Mouse (Mus musculus) cerebellum, adult 2 months (tissue): ENCODE results near the gene Hist1h2bh. TPM values are rescaled to one million over a fixed set of nuclear protein-coding genes. Genes with fewer than 3 reads are reported as not detected.

ENCODE experiments used
- DNase-seq, 2 experiments: peaks; one replicate each; pipeline ENCODE4 v3.0.0; 2021
- H3K27ac ChIP-seq: fragments of 200-500 bp; 2 replicates; pipeline ENCODE4 v1.5.1; 2012; ENCODE audit warnings: low read length, control low read depth, inconsistent platforms; ENCODE audit not compliant: insufficient read depth
- H3K27me3 ChIP-seq: fragments of 200-500 bp; 2 replicates; pipeline ENCODE4 v1.6.1; 2012; ENCODE audit warnings: inconsistent platforms, mild to moderate bottlenecking, low read length, moderate library complexity; ENCODE audit not compliant: control insufficient read depth, insufficient read depth
- H3K4me1 ChIP-seq: fragments of 200-500 bp; 2 replicates; pipeline ENCODE4 v1.6.1; 2011; ENCODE audit warnings: low read length; ENCODE audit not compliant: control insufficient read depth, insufficient read depth
- H3K4me3 ChIP-seq: fragments of 200-500 bp; replicated peaks from 2 replicates; pipeline ENCODE3; 2011; ENCODE audit warnings: mild to moderate bottlenecking, low read depth, low read length, control low read depth; ENCODE audit not compliant: insufficient read depth
- CTCF ChIP-seq: fragments of 200-500 bp; IDR thresholded peaks from 2 replicates; pipeline ENCODE4 v1.5.1; 2011; ENCODE audit warnings: low read depth, mild to moderate bottlenecking, control low read depth, low read length, moderate library complexity, borderline replicate concordance; ENCODE audit not compliant: insufficient read depth
- POLR2A ChIP-seq: fragments of 200-500 bp; IDR thresholded peaks from 2 replicates; pipeline ENCODE4 v1.6.1; 2011; ENCODE audit warnings: low read length, control low read depth, borderline replicate concordance; ENCODE audit not compliant: insufficient read depth
- WGBS: fragments of 180-500 bp; shearing (Covaris S2); methylation state at CpG from one replicate; pipeline ENCODE4 v1.1.7; 2018; 5-methylcytosine and 5-hydroxymethylcytosine counted together
- polyA plus RNA-seq: library from polyadenylated mRNA; depleted of rRNA; stranded (reverse); fragments of >200 nt; gene quantifications from 2 replicates; pipeline ENCODE4 v1.2.3, GENCODE M21; 2012

The Hist1h2bh gene
- polyA plus RNA-seq, 1 experiment: 0.34 TPM

DNA sequence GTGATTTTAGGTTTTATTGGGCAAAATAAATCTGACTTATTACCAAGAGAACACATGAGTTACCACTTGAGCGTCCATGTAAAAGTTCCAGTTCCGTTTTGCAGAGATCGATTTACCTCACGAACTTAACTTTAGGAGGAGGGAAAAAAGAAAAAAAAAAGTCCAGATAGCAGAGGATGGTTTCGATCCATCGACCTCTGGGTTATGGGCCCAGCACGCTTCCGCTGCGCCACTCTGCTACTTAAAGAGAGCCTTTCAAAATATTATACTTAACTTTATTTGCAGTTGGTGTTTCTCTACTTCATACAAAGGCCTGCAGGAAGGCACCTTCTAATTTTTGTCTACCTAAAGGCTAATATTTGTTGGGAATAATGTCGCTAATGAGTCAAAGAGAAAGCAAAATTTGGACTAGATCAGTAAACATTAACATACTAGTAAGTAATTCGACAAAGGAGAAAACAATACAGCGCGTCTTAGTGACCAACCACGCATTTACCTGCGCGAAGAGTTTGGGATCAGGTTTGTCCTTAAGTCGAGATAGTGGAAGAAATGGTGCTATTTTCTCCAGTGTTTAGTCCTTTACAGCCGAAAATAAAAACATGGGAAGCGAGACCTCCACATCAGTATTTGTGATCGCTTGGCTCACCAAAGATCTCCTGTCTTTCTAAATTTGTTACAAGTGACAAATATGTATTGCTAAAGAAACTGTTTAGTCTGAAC is 12.9 kb downstream of the Hist1h2bh start:
- peaks cover 4% of the 10 kb centered on the region; the same call in 1 of the 2 replicates for H3K4me1 ChIP-seq
- H3K27me3 ChIP-seq: no peaks in the 10 kb centered on the region
- TF ChIP-seq POLR2A (no peak), CTCF (no peak)
- WGBS: under 1% methylated on average over 20 of the region's 20 CpGs
- peak overlapping the region; percentile 64 for H3K4me3 ChIP-seq
- peak; percentile 68 to 69 for DNase-seq
- H3K27ac ChIP-seq: peak overlapping the region; percentile 10; the same call in 1 of the 2 replicates

GRCm38 (mm10) chr13:23529480-23530165 is 13.6 kb downstream of the Hist1h2bh start:
- no peak for DNase-seq
- WGBS: 29% methylated on average over 2 of the region's 2 CpGs
- no peak for TF ChIP-seq POLR2A
- TF ChIP-seq CTCF: no peak
- Histone ChIP-seq H3K4me1 (peaks cover 3% of the 10 kb centered on the region; the same call in 1 of the 2 replicates), H3K27me3 (no peaks in the 10 kb centered on the region), H3K4me3 (peak overlapping the region; percentile 64), H3K27ac (no peak overlapping the region)

DNA sequence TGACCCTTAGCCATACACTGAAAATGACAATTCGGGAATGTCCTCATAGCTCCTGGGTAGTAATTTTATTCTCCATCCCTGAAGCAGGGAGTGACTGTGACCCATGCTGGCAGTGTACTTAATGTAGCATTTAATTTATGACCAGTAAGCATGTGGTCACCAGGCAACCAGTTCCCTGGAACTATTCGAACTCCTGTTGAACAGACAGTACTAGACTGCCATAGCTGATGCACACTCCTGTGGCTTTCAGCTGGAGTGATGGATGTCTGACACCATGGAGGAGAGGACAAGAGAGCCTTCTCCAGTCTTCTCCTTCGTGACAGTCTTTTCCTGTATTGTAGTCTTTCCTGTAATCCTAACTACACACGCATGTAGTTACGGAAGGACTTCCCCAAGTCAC is 14.2 kb downstream of the Hist1h2bh start:
- Histone ChIP-seq H3K27me3 (no peaks in the 10 kb centered on the region), H3K27ac (no peak overlapping the region), H3K4me1 (no peaks in the 10 kb centered on the region), H3K4me3 (no peak overlapping the region)
- WGBS: 47% methylated on average over 5 of the region's 5 CpGs
- no peak for DNase-seq
- no peak for TF ChIP-seq POLR2A
- TF ChIP-seq CTCF: no peak

DNA sequence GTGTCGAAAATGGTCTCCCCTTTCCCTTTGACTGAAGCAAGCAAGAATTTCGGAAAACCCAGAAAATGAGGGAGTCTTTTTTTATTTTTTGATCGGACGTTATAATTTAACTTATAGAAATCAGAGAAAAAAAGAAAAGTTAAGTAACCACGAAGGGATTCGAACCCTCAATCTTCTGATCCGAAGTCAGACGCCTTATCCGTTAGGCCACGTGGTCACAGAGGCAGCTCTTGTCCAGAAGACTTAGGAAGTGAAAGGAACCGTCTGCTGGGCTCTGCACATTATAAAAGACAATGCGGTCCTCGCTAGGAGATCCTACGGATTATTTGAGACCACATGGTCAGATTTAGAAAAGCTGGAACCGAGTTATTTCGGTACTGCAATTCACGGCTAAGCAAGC is 16.9 kb downstream of the Hist1h2bh start:
- 2% methylated on average over 17 of the region's 17 CpGs for WGBS
- H3K4me1 ChIP-seq: no peaks in the 10 kb centered on the region
- peak overlapping the region; percentile 44 for H3K4me3 ChIP-seq
- H3K27me3 ChIP-seq: no peaks in the 10 kb centered on the region
- DNase-seq: peak; percentile 87 to 90
- TF ChIP-seq CTCF (no peak), POLR2A (no peak)
- no peak overlapping the region for H3K27ac ChIP-seq

DNA sequence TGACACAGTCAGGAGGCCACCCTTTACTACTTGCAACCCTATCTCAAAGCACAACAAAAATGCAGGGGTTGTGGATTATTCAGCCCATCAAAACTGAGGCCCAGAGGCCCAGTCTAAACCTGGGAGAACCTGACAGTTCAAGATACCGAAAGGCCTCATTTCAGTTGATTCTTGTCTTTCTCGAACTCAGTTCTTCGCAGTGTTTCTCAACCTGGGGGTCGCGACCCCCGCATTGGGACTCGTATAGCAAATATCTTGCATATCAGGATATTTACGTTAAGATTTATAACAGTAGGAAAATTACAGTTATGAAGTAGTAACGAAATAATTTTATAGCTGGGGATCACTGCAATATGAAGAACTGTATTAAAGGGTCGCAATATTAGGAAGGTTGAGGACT is 17.3 kb downstream of the Hist1h2bh start:
- Histone ChIP-seq H3K27ac (no peak overlapping the region), H3K27me3 (no peaks in the 10 kb centered on the region), H3K4me1 (no peaks in the 10 kb centered on the region), H3K4me3 (no peak overlapping the region)
- no peak for DNase-seq
- TF ChIP-seq POLR2A (no peak), CTCF (no peak)
- 7% methylated on average over 10 of the region's 10 CpGs for WGBS

GRCm38 (mm10) chr13:23524654-23525053 is 18.5 kb downstream of the Hist1h2bh start:
- Histone ChIP-seq H3K4me3 (no peak overlapping the region), H3K27me3 (no peaks in the 10 kb centered on the region), H3K27ac (no peak overlapping the region), H3K4me1 (no peaks in the 10 kb centered on the region)
- peak; percentile 69 to 71 for DNase-seq
- no peak for TF ChIP-seq POLR2A
- peak; percentile 85 for TF ChIP-seq CTCF
- 6% methylated on average over 5 of the region's 5 CpGs for WGBS

DNA sequence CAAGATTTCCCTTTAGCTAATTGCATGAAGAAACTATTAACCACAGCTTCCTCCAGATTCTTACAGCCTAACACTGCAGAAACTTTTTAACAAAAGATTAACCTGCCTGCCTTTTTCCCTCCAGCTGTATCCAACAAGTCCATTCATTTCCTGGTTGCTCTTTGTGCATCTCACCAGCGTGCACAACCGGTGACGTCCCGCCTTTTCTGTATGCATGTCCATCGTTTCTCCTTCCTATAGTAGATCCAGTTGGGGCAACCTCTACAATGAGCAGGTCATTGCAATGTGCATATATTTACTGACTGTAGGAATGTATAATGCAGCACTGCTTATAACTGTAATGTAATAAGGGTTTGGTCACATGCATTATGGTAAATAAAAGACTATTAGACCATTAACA is 19.2 kb downstream of the Hist1h2bh start:
- Histone ChIP-seq H3K27ac (no peak overlapping the region), H3K4me3 (no peak overlapping the region), H3K27me3 (no peaks in the 10 kb centered on the region), H3K4me1 (no peaks in the 10 kb centered on the region)
- TF ChIP-seq POLR2A (no peak), CTCF (no peak)
- WGBS: 48% methylated on average over 5 of the region's 5 CpGs
- no peak for DNase-seq

GRCm38 (mm10) chr13:23521703-23522102 is 21.5 kb downstream of the Hist1h2bh start:
- Histone ChIP-seq H3K4me1 (no peaks in the 10 kb centered on the region), H3K27ac (no peak overlapping the region), H3K4me3 (no peak overlapping the region), H3K27me3 (no peaks in the 10 kb centered on the region)
- WGBS: 5% methylated on average over 14 of the region's 14 CpGs
- peak; percentile 73 to 77 for DNase-seq
- TF ChIP-seq POLR2A (no peak), CTCF (no peak)
